8 mouse cellular contexts compared by ENCODE assay signal in genomic region chr8:70527111-70527511, GRCm38 (mm10). TPM values are rescaled to one million over a fixed set of nuclear protein-coding genes. Genes with fewer than 3 reads are reported as not detected.
DNase-seq lines count a peak whose midpoint lies in the region; ATAC-seq and TF ChIP-seq lines count a peak whose summit lies in the region.

No protein-coding gene starts in this region.

- 3% methylated on average over 8 of the region's 8 CpGs for WGBS in lung, embryonic 14.5 days
- WGBS in embryonic facial prominence, embryonic 15.5 days = 4% methylated on average over 8 of the region's 8 CpGs
- WGBS in limb, embryonic 10.5 days = 2% methylated on average over 8 of the region's 8 CpGs
- 3% methylated on average over 8 of the region's 8 CpGs for WGBS in neural tube, embryonic 13.5 days

- H3K9me3 ChIP-seq in lung, embryonic 14.5 days (ENCODE audit: low read depth, low read length) = no peaks in the 10 kb centered on the region
- H3K9me3 ChIP-seq in embryonic facial prominence, embryonic 15.5 days (replicated peaks) = no peaks in the 10 kb centered on the region
- no peaks in the 10 kb centered on the region for H3K9me3 ChIP-seq in limb, embryonic 10.5 days (replicated peaks)
- no peaks in the 10 kb centered on the region for H3K9me3 ChIP-seq in neural tube, embryonic 13.5 days

- peak overlapping the region; percentile 80 for H3K4me3 ChIP-seq in lung, embryonic 14.5 days (ENCODE audit: low read depth, low read length)
- peak overlapping the region; percentile 86 for H3K4me3 ChIP-seq in embryonic facial prominence, embryonic 15.5 days (replicated peaks)
- peak overlapping the region; percentile 88 for H3K4me3 ChIP-seq in limb, embryonic 10.5 days
- H3K4me3 ChIP-seq in neural tube, embryonic 13.5 days = peak overlapping the region; percentile 81

- ATAC-seq in lung, embryonic 14.5 days (ENCODE audit: insufficient read depth) = no peak
- no peak for ATAC-seq in embryonic facial prominence, embryonic 15.5 days (ENCODE audit: insufficient number of reproducible peaks, low FRiP score, low TSS enrichment, low read depth)
- ATAC-seq in neural tube, embryonic 13.5 days (ENCODE audit: low read depth) = peak; percentile 29; the same call in 1 of the 2 replicates

- H3K36me3 ChIP-seq in lung, embryonic 14.5 days (ENCODE audit: insufficient read depth) = peaks cover 25% of the 10 kb centered on the region
- peaks cover 26% of the 10 kb centered on the region for H3K36me3 ChIP-seq in embryonic facial prominence, embryonic 15.5 days
- H3K36me3 ChIP-seq in limb, embryonic 10.5 days = peaks cover 30% of the 10 kb centered on the region
- peaks cover 28% of the 10 kb centered on the region for H3K36me3 ChIP-seq in neural tube, embryonic 13.5 days

- no peaks in the 10 kb centered on the region for H3K27me3 ChIP-seq in lung, embryonic 14.5 days (ENCODE audit: insufficient read depth, low read length)
- no peaks in the 10 kb centered on the region for H3K27me3 ChIP-seq in embryonic facial prominence, embryonic 15.5 days
- no peaks in the 10 kb centered on the region for H3K27me3 ChIP-seq in limb, embryonic 10.5 days (ENCODE audit: low read depth, poor library complexity, severe bottlenecking)
- H3K27me3 ChIP-seq in neural tube, embryonic 13.5 days = no peaks in the 10 kb centered on the region

- H3K9ac ChIP-seq in lung, embryonic 14.5 days = peak overlapping the region; percentile 90
- H3K9ac ChIP-seq in embryonic facial prominence, embryonic 15.5 days = peak overlapping the region; percentile 78
- H3K9ac ChIP-seq in neural tube, embryonic 13.5 days = peak overlapping the region; percentile 95

- intact Hi-C loops in left cerebral cortex, postnatal 10 days (cut with DNase I) = no loop called here

- no peak for TF ChIP-seq CTCF in lung, embryonic 14.5 days (IDR thresholded peaks at IDR 0.05; ENCODE audit: low read depth)

- peak overlapping the region; percentile 77 for H3K4me2 ChIP-seq in lung, embryonic 14.5 days
- H3K4me2 ChIP-seq in embryonic facial prominence, embryonic 15.5 days (replicated peaks) = peak overlapping the region; percentile 74
- peak overlapping the region; percentile 74 for H3K4me2 ChIP-seq in neural tube, embryonic 13.5 days

- H3K27ac ChIP-seq in lung, embryonic 14.5 days (ENCODE audit: low read depth) = peak overlapping the region; percentile 89
- H3K27ac ChIP-seq in embryonic facial prominence, embryonic 15.5 days (replicated peaks) = peak overlapping the region; percentile 89
- H3K27ac ChIP-seq in limb, embryonic 10.5 days = peak overlapping the region; percentile 100
- H3K27ac ChIP-seq in neural tube, embryonic 13.5 days (replicated peaks) = peak overlapping the region; percentile 91

- H3K4me1 ChIP-seq in lung, embryonic 14.5 days (ENCODE audit: insufficient read depth) = peaks cover 3% of the 10 kb centered on the region; the same call in 1 of the 2 replicates
- peaks cover 37% of the 10 kb centered on the region for H3K4me1 ChIP-seq in embryonic facial prominence, embryonic 15.5 days
- H3K4me1 ChIP-seq in limb, embryonic 10.5 days = peaks cover 31% of the 10 kb centered on the region
- peaks cover 47% of the 10 kb centered on the region for H3K4me1 ChIP-seq in neural tube, embryonic 13.5 days (replicated peaks)

- no peak for DNase-seq in lung, embryonic 14.5 days
- no peak for DNase-seq in lung, postnatal 25 days (ENCODE audit: low spot score)
- DNase-seq in limb, embryonic 10.5 days (ENCODE audit: low spot score) = no peak
- no peak for DNase-seq in left cerebral cortex, postnatal 10 days (ENCODE audit: extremely low spot score in 1 of 2, low spot score in 2 of 2)
- DNase-seq in spleen, adult 18-20 months = no peak
- no peak for DNase-seq in left cerebral cortex, adult 9 months (ENCODE audit: low spot score in 2 of 2)

RNA-seq across cellular contexts. Expression of gene Fkbp8, which starts 0.4 kb away (rescaled TPM):
- polyA plus RNA-seq in lung, embryonic 14.5 days (2014; fragmentation: Nextera tagmentation; extraction: Ambion mirVana) = 239 and 245 TPM in 2 replicates
- 310 and 324 TPM in 2 replicates for polyA plus RNA-seq in embryonic facial prominence, embryonic 15.5 days (2015; fragmentation: Nextera tagmentation; extraction: Ambion mirVana)
- 297 and 310 TPM in 2 replicates for polyA plus RNA-seq in limb, embryonic 10.5 days (2016; fragmentation: Nextera tagmentation; extraction: Ambion mirVana)
- 347 and 358 TPM in 2 replicates for polyA plus RNA-seq in neural tube, embryonic 13.5 days (2015; fragmentation: Nextera tagmentation; extraction: Ambion mirVana)
- total RNA-seq in left cerebral cortex, postnatal 10 days (2021) = 100 to 1,000 TPM; 361 to 375 TPM

RNA-seq across cellular contexts. Expression of gene Kxd1, which starts 0.6 kb away (rescaled TPM):
- 56.3 and 59.0 TPM in 2 replicates for polyA plus RNA-seq in lung, embryonic 14.5 days (2014; fragmentation: Nextera tagmentation; extraction: Ambion mirVana)
- 57.7 and 59.1 TPM in 2 replicates for polyA plus RNA-seq in embryonic facial prominence, embryonic 15.5 days (2015; fragmentation: Nextera tagmentation; extraction: Ambion mirVana)
- 45.4 and 46.6 TPM in 2 replicates for polyA plus RNA-seq in limb, embryonic 10.5 days (2016; fragmentation: Nextera tagmentation; extraction: Ambion mirVana)
- polyA plus RNA-seq in neural tube, embryonic 13.5 days (2015; fragmentation: Nextera tagmentation; extraction: Ambion mirVana) = 46.7 and 46.9 TPM in 2 replicates
- 10 to 100 TPM; 37.5 to 41.2 TPM for total RNA-seq in left cerebral cortex, postnatal 10 days (2021)

RNA-seq across cellular contexts. Expression of gene Ell, which starts 12.1 kb away (rescaled TPM):
- 18.5 and 20.0 TPM in 2 replicates for polyA plus RNA-seq in lung, embryonic 14.5 days (2014; fragmentation: Nextera tagmentation; extraction: Ambion mirVana)
- 19.6 and 22.7 TPM in 2 replicates for polyA plus RNA-seq in embryonic facial prominence, embryonic 15.5 days (2015; fragmentation: Nextera tagmentation; extraction: Ambion mirVana)
- 20.9 and 26.1 TPM in 2 replicates for polyA plus RNA-seq in limb, embryonic 10.5 days (2016; fragmentation: Nextera tagmentation; extraction: Ambion mirVana)
- polyA plus RNA-seq in neural tube, embryonic 13.5 days (2015; fragmentation: Nextera tagmentation; extraction: Ambion mirVana) = 15.6 and 16.5 TPM in 2 replicates
- 10 to 100 TPM; 15.1 to 18.5 TPM for total RNA-seq in left cerebral cortex, postnatal 10 days (2021)

RNA-seq across cellular contexts. Expression of gene Uba52, which starts 16.5 kb away (rescaled TPM):
- polyA plus RNA-seq in lung, embryonic 14.5 days (2014; fragmentation: Nextera tagmentation; extraction: Ambion mirVana) = 964 and 1,036 TPM in 2 replicates
- 940 and 1,016 TPM in 2 replicates for polyA plus RNA-seq in embryonic facial prominence, embryonic 15.5 days (2015; fragmentation: Nextera tagmentation; extraction: Ambion mirVana)
- 877 and 996 TPM in 2 replicates for polyA plus RNA-seq in limb, embryonic 10.5 days (2016; fragmentation: Nextera tagmentation; extraction: Ambion mirVana)
- 787 and 800 TPM in 2 replicates for polyA plus RNA-seq in neural tube, embryonic 13.5 days (2015; fragmentation: Nextera tagmentation; extraction: Ambion mirVana)
- 1,000 to 10,000 TPM in 1 of 2 experiments, 100 to 1,000 TPM in 1; 991 to 1,007 TPM for total RNA-seq in left cerebral cortex, postnatal 10 days (2021)

RNA-seq across cellular contexts. Expression of gene Rex1bd, which starts 20.6 kb away (rescaled TPM):
- 113 and 126 TPM in 2 replicates for polyA plus RNA-seq in lung, embryonic 14.5 days (2014; fragmentation: Nextera tagmentation; extraction: Ambion mirVana)
- 155 and 174 TPM in 2 replicates for polyA plus RNA-seq in embryonic facial prominence, embryonic 15.5 days (2015; fragmentation: Nextera tagmentation; extraction: Ambion mirVana)
- polyA plus RNA-seq in limb, embryonic 10.5 days (2016; fragmentation: Nextera tagmentation; extraction: Ambion mirVana) = 126 and 143 TPM in 2 replicates
- 143 and 153 TPM in 2 replicates for polyA plus RNA-seq in neural tube, embryonic 13.5 days (2015; fragmentation: Nextera tagmentation; extraction: Ambion mirVana)
- total RNA-seq in left cerebral cortex, postnatal 10 days (2021) = 100 to 1,000 TPM in 1 of 2 experiments, 10 to 100 TPM in 1; 95.1 to 106 TPM
